Mouse (Mus musculus) limb, embryonic 12.5 days (tissue): ENCODE data around the gene Ofd1. TPM values are rescaled to one million over a fixed set of nuclear protein-coding genes. Genes with fewer than 3 reads are reported as not detected.

ENCODE experiments used
- ATAC-seq: fragments of 200-750 bp; cut with Nextera tagmentation; 2 replicates; pipeline ENCODE4 v1.8.0; 2017; ENCODE audit warnings: low read depth, moderate TSS enrichment; ENCODE audit not compliant: insufficient number of reproducible peaks, insufficient read depth, low FRiP score, low TSS enrichment
- H3K27ac ChIP-seq: fragments of 300-500 bp; sonication (generic); 2 replicates; pipeline ENCODE4 v1.5.1; 2016; ENCODE audit warnings: mild to moderate bottlenecking, moderate library complexity
- H3K27me3 ChIP-seq: fragments of 300-500 bp; sonication (generic); 2 replicates; pipeline ENCODE4 v1.6.1; 2016; ENCODE audit warnings: mild to moderate bottlenecking, moderate library complexity
- H3K36me3 ChIP-seq: fragments of 300-500 bp; sonication (generic); 2 replicates; pipeline ENCODE4 v1.6.1; 2016; ENCODE audit warnings: mild to moderate bottlenecking, moderate library complexity
- H3K4me1 ChIP-seq: fragments of 300-500 bp; sonication (generic); replicated peaks from 2 replicates; pipeline ENCODE4 v1.6.1; 2016
- H3K4me2 ChIP-seq: fragments of 300-500 bp; sonication (generic); 2 replicates; pipeline ENCODE4 v1.6.1; 2016; ENCODE audit warnings: mild to moderate bottlenecking, moderate library complexity
- H3K4me3 ChIP-seq: fragments of 300-500 bp; sonication (generic); replicated peaks from 2 replicates; pipeline ENCODE4 v1.5.1; 2016; ENCODE audit warnings: mild to moderate bottlenecking
- H3K9ac ChIP-seq: fragments of 300-500 bp; sonication (generic); replicated peaks from 2 replicates; pipeline ENCODE4 v1.6.1; 2016; ENCODE audit warnings: mild to moderate bottlenecking, moderate library complexity
- H3K9me3 ChIP-seq: fragments of 300-500 bp; sonication (generic); 2 replicates; pipeline ENCODE4 v1.6.1; 2016; ENCODE audit warnings: mild to moderate bottlenecking, moderate library complexity
- WGBS: fragments of 180-500 bp; shearing (Covaris S2); methylation state at CpG from one replicate; pipeline ENCODE4 v1.1.7; 2016; 5-methylcytosine and 5-hydroxymethylcytosine counted together
- polyA plus RNA-seq: library from polyadenylated mRNA; unstranded; fragments of >200 nt; fragmentation: Nextera tagmentation; extraction: Ambion mirVana; gene quantifications from 2 replicates; pipeline ENCODE4 v1.2.1, GENCODE M21; 2016

The Ofd1 gene
- polyA plus RNA-seq, 1 experiment from 2014 or later: 9.4 TPM

- Histone ChIP-seq H3K9me3 (no peaks in the 10 kb centered on the region), H3K27me3 (peaks cover 42% of the 10 kb centered on the region), H3K9ac (no peak overlapping the region), H3K4me1 (no peaks in the 10 kb centered on the region), H3K4me3 (no peak overlapping the region), H3K36me3 (no peaks in the 10 kb centered on the region), H3K27ac (no peak overlapping the region), H3K4me2 (no peak overlapping the region)
- 91% methylated on average over 2 of the region's 2 CpGs for WGBS
- no peak for ATAC-seq
Observed at GRCm38 (mm10) chrX:166359927-166360440, 80.5 kb downstream of the Ofd1 start.

DNA sequence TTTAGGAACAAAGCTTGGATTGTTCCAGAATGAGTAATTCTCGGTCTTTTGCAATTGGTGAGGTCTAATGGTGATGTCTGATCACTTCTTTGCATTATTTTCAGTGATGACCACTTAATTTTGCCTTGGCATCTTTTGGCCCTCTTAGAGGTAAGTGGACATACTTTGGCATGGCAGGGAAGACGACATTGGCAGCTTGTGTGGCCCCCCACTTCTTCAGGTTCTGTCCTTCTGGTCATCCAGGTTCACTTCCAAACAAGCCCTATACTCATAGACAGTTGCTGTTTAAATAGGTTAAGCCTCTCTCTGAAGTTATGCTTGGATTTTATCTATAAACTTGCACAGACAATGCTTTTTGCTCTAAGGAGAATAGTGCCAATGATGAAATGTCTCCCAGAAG is 81.5 kb downstream of the Ofd1 start:
- Histone ChIP-seq H3K4me3 (no peak overlapping the region), H3K36me3 (no peaks in the 10 kb centered on the region), H3K9me3 (no peaks in the 10 kb centered on the region), H3K9ac (no peak overlapping the region), H3K4me1 (no peaks in the 10 kb centered on the region), H3K27me3 (peaks cover 43% of the 10 kb centered on the region), H3K4me2 (no peak overlapping the region), H3K27ac (no peak overlapping the region)
- WGBS: 79% methylated on average over 2 of the region's 2 CpGs
- no peak for ATAC-seq

DNA sequence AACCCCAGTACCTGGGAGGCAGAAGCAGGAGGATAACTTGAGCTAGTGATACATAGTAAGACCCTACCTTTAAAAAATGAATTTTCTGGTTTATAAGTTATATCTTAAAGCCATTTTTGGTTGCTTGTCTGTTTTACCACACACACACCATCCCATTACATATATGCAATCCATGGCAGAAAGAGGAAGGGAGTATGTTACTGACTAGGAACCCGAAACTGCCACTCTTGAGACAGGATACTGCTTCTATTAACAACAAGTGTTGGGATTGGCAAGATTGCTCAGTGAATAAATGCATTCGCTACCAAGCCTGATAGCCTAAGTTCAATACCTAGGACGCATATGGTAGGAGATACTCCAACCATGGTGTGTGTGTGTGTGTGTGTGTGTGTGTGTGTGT is 84.2 kb downstream of the Ofd1 start:
- 95% methylated on average over 3 of the region's 3 CpGs for WGBS
- H3K9ac ChIP-seq: no peak overlapping the region

DNA sequence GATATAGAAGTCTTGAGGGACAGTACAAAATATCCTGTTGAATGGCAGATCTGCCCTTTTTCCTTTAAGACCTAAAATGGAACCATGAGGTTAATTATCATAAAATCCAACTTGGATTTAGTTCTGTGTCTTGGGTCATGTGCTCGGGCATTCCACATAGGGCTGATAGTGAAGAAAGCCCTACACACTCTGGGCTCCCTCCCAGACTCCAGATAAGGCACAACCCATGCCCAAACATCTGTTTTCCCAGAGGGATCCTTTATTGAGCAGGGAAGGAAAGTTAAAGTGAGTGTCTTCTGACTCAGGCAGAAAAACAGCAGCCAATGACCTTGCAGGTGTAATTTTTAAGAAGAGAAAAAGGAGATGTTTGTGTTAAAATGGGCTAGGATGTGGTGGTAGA is 85.6 kb downstream of the Ofd1 start:
- ATAC-seq: no peak
- Histone ChIP-seq H3K4me3 (no peak overlapping the region), H3K9ac (no peak overlapping the region), H3K36me3 (no peaks in the 10 kb centered on the region), H3K4me2 (no peak overlapping the region), H3K27me3 (peaks cover 37% of the 10 kb centered on the region), H3K9me3 (no peaks in the 10 kb centered on the region), H3K27ac (no peak overlapping the region), H3K4me1 (no peaks in the 10 kb centered on the region)
- 74% methylated on average over 1 of the region's 1 CpGs for WGBS

More for the DNA sequence above, 84.2 kb downstream of the Ofd1 start:
- Histone ChIP-seq H3K4me2 (no peak overlapping the region), H3K4me1 (no peaks in the 10 kb centered on the region), H3K36me3 (no peaks in the 10 kb centered on the region), H3K4me3 (no peak overlapping the region), H3K9me3 (no peaks in the 10 kb centered on the region), H3K27ac (no peak overlapping the region), H3K27me3 (peaks cover 40% of the 10 kb centered on the region)
- no peak for ATAC-seq

GRCm38 (mm10) chrX:166353412-166353811 is 87.1 kb downstream of the Ofd1 start:
- H3K9ac ChIP-seq: no peak overlapping the region
- no peaks in the 10 kb centered on the region for H3K4me1 ChIP-seq
- H3K36me3 ChIP-seq: no peaks in the 10 kb centered on the region
- no peak overlapping the region for H3K27ac ChIP-seq
- no peak for ATAC-seq
- no peaks in the 10 kb centered on the region for H3K9me3 ChIP-seq
- whole genome bisulfite sequencing: 66% methylated on average over 2 of the region's 2 CpGs
- peaks cover 41% of the 10 kb centered on the region for H3K27me3 ChIP-seq
- H3K4me2 ChIP-seq: no peak overlapping the region
- no peak overlapping the region for H3K4me3 ChIP-seq

DNA sequence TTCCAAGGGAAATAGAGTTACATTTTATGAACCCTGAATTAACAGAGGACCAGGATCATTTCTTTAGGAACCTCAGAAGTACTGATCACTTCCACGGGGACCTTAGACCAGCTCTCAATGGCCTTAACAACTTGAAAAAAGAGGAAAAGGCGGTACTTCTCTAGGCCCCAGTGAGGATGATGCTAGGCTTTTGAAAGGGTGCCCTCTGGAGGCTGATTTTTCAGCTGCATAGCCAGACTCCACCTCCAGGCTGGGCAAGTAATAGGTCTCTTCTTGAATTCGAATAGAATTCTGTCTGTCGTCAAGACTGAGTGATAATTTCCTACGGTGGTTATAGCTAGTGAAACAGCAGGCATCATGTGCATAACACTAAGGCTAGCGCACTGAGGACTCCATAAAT is 88.7 kb downstream of the Ofd1 start:
- Histone ChIP-seq H3K4me1 (no peaks in the 10 kb centered on the region), H3K9me3 (no peaks in the 10 kb centered on the region), H3K4me3 (no peak overlapping the region), H3K27ac (no peak overlapping the region), H3K9ac (no peak overlapping the region), H3K27me3 (peaks cover 33% of the 10 kb centered on the region), H3K36me3 (no peaks in the 10 kb centered on the region), H3K4me2 (no peak overlapping the region)
- ATAC-seq: no peak
- 26% methylated on average over 6 of the region's 6 CpGs for WGBS

DNA sequence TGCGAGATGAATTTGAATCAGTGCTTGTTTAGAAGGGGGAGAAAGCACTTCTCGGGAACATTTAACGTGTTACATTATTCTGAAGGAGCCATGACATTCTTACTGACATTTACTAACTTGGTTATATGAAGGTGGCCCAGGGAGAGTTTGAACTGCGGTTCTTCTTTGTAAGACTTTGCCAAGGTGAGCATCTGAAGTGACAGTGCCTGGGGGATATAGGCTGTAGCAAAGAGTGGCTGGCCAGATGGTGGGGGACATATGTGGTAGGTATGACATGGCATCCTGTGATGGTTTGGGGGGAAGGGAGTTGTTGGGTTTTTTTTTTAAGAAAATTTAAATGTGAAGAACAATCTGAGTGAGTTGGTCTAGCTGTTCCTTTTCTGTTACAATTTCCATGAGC is 91.9 kb downstream of the Ofd1 start:
- Histone ChIP-seq H3K27me3 (peaks cover 30% of the 10 kb centered on the region), H3K4me1 (no peaks in the 10 kb centered on the region), H3K4me2 (no peak overlapping the region), H3K27ac (no peak overlapping the region), H3K4me3 (no peak overlapping the region), H3K9me3 (no peaks in the 10 kb centered on the region), H3K36me3 (no peaks in the 10 kb centered on the region), H3K9ac (no peak overlapping the region)
- ATAC-seq: no peak
- WGBS: 82% methylated on average over 4 of the region's 4 CpGs

DNA sequence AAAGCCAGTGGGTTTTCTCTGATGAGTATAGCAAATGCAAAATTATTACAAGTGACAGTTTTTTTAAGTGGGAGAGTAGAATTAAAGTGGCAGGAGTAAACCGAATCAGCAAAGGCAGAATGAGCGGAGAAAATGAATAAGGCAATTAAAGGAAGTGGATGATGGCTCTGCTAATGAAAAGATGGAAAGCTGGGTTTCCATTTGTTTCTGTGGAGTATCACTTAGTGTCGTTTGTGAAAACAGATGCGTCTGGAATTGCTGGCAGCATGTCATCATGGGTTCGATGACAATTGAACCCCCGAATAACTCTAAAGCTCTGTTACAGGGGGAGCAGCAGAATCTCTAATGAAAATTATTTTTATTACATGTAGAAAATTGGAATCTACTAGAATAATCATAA is 92.4 kb downstream of the Ofd1 start:
- no peak overlapping the region for H3K4me2 ChIP-seq
- H3K27ac ChIP-seq: no peak overlapping the region
- H3K9ac ChIP-seq: no peak overlapping the region
- no peak overlapping the region for H3K4me3 ChIP-seq
- no peaks in the 10 kb centered on the region for H3K36me3 ChIP-seq
- peaks cover 30% of the 10 kb centered on the region for H3K27me3 ChIP-seq
- 85% methylated on average over 6 of the region's 6 CpGs for WGBS
- no peaks in the 10 kb centered on the region for H3K4me1 ChIP-seq
- no peaks in the 10 kb centered on the region for H3K9me3 ChIP-seq
- ATAC-seq: no peak

DNA sequence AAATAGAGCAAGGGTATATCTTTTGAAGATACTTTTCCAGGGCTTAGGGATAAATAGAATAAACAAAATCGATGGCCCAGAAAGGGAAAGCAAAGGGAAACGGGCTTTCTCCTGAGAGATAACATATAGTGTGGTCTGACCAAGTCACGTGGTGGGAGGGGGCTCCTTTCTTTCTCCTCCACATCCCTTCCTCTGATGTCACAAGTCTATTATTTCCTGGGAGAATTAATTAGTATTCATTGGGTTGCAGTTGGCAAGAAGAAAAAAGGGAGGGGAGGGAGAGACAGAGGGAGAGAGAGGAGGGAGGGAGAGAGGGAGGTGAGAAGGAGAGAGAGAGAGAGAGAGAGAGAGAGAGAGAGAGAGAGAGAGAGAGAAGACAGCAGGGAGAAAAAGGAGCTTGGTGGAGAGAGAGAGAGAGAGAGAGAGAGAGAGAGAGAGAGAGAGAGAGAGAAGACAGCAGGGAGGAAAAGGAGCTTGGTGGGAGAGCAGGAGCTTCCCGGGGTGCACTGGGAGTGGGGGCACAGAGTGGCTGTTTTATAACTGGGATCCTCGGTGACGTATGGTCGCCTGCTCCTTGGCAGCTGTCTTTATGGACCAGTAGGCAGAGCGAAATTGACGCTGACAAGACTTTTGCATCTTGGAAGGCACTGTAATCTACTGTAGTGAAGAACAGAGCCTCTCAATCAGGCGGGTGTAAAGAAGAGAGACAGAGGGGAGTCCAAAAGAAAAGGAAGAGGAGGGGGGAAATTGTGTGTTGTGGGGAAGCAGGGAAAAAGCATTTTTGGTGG is 96.1 kb downstream of the Ofd1 start:
- Histone ChIP-seq H3K27ac (no peak overlapping the region), H3K36me3 (no peaks in the 10 kb centered on the region), H3K4me2 (peak overlapping the region; percentile 23; the same call in 1 of the 2 replicates), H3K4me1 (no peaks in the 10 kb centered on the region), H3K9me3 (no peaks in the 10 kb centered on the region), H3K9ac (no peak overlapping the region), H3K4me3 (no peak overlapping the region), H3K27me3 (peaks cover 25% of the 10 kb centered on the region)
- WGBS: 26% methylated on average over 10 of the region's 10 CpGs
- no peak for ATAC-seq

- Histone ChIP-seq H3K27me3 (peaks cover 32% of the 10 kb centered on the region), H3K4me2 (no peak overlapping the region), H3K4me1 (no peaks in the 10 kb centered on the region), H3K27ac (no peak overlapping the region), H3K4me3 (no peak overlapping the region), H3K9me3 (no peaks in the 10 kb centered on the region), H3K9ac (no peak overlapping the region), H3K36me3 (no peaks in the 10 kb centered on the region)
- 79% methylated on average over 6 of the region's 6 CpGs for WGBS
- no peak for ATAC-seq
Observed at GRCm38 (mm10) chrX:166341795-166342194, 98.7 kb downstream of the Ofd1 start.
